Mouse (Mus musculus): Measurements from ENCODE around the gene Plp1. TPM values are rescaled to one million over a fixed set of nuclear protein-coding genes. Genes with fewer than 3 reads are reported as not detected.

Plp1 gene
- 10 to 100 TPM; 15.0 to 17.0 TPM for total RNA-seq (2021)
- long read RNA-seq, experiment 1, transcript Plp1-202 (7 exons, 2,540 nt): major isoform, 6 of 7 reads
- long read RNA-seq, experiment 1, partial matches to known transcripts: 0 of 7 reads
- long read RNA-seq, experiment 1, other reads (novel, unspliced or antisense): 1 of 7 reads
- long read RNA-seq, experiment 2, full-length matches to known transcripts: 15 of 15 reads
- long read RNA-seq, experiment 2, partial matches to known transcripts: 0 of 15 reads
- long read RNA-seq, experiment 2, other reads (novel, unspliced or antisense): 0 of 15 reads

DNA sequence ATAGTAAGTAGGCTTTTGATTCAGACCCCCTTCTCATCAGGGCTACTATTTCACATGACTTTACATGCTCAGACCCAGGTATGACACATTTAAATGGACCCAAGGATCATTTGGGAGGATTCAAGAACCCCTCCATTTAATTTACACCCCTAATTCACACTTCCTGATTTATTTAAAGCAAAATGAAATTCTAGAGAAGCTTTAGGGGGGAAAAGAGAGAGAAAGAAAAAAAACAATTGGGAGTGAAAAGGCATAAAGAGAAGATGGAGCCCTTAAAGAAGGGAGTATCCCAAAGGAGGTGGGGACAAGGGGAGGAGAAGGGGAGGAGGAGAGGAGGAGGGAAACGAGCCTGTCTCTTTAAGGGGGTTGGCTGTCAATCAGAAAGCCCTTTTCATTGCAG is at the start of gene Plp1:
Gene Plp1, plus strand, starts transcription at position 301 of the 400 bp plus-strand sequence.
- no peak for DNase-seq

DNA sequence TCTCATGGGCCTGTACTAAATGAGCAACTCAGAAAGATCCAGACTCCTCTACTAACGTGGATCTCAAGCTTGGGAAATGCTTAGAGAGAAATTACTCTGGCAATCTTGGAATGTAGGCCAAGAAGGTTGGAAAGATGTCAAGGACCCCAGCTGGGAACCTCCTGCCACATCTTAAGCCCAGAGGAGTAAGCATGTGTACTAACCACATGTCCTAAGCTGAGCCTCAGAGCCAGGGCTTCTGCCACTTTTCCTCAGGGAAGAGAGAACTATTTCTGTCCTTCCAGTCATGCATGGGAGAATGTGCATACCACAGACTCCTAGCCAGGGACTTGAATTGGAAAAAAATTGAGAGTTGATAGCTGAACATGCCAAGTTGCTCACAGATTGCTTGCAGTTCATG is 49.4 kb upstream of the Plp1 start:
- DNase-seq: peak; percentile 3

DNA sequence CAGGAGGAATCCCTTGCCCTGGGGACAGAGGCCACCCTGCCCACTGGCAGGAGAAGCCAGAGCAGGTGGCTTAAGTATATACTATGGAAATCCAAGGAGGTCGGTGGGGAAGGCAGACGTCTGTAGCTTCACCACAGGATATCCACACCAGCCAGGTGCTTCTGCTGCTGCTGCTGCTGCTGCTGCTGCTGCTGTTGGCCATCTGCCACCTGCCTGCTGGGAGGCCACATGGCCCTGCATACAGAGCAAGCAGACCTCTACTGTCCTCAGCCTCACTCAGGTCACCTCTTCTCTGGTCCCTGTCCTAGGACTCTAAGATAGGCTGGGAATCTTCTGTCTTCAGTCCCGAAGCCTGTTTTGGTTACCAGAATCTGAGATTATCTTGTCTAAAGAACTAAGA is 44.4 kb upstream of the Plp1 start:
- no peak for DNase-seq

DNA sequence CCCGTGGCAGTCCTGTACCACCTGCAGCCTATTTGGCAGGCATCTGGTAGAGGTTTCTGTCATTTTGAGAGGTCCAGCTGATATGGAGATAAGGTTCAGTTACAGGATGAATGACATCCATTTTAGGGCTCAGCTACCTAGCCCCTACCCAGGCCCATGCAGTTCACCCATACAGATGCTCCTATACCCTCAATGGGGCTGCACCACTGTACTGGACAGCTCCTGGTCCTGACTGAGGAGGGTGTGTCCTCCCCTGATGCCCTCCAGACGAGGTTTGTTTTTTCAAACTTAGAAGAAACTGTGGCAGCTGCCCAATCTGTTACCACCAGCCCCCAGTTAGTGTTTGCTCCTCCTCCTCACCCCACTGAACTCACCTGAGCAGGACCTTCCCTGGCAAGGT is 43.2 kb upstream of the Plp1 start:
- DNase-seq: no peak

DNA sequence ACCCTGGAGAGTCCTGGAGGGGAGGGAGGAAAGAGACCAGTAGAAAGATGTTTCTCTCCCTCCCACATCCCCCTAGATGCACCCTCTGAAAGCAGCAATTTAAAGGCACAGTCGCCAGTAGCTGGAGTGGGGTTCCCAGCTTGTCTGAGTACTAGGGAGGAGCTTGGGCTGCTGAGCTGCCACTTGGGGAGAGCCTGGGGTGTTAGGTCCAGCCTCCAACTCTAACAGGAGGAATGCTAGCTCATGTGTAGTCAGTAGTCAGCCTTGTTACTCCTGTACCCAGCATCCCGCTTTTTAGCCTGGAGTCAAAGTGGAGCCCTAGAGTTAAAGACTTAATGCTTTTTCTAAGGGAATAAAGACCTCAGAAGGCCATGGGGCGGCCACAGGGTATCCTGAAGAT is 42.4 kb upstream of the Plp1 start, which contains the start of gene Glra4:
Gene Glra4, minus strand, starts transcription at position 101 of the 400 bp plus-strand sequence.
- no peak for DNase-seq

DNA sequence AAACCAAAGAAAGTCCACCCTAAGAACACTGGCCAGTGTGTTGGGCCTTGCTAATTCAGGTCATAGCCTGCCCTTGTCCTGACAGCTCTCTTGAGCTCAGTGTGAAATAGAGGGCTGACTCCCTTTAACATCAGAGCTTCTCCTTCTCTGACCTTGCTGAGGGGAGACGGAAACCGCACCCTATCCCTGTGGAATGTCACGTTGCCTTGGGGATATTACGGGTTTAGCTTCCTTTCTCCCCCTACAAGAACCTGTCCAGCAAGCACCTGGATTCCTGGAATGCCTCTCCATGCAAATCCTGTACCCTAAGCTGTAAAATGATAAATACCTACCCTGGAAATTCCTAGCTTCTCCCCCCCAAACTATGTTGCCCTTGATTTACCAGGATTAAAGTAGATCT is 33.0 kb upstream of the Plp1 start:
- DNase-seq: no peak

DNA sequence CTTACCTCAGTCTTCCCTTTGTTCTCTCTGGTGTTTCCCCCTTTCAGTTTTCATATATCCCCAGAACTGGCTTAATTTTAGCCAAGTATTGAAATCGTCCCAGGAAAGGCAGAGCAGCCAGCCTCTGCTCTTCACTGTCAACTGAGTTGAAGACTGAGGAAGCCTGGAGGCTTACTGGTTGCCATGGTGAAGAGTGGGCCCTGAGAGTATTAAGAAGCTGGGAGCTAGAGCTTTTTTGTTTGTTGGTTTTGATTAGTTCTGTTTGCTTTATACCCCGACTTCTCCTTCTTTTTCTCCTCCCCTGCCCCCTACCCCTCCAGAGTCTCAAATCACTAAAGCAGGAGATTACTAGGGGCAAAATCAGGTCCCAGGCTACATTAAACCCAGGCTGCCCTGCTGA is 25.2 kb upstream of the Plp1 start:
- no peak for DNase-seq

DNA sequence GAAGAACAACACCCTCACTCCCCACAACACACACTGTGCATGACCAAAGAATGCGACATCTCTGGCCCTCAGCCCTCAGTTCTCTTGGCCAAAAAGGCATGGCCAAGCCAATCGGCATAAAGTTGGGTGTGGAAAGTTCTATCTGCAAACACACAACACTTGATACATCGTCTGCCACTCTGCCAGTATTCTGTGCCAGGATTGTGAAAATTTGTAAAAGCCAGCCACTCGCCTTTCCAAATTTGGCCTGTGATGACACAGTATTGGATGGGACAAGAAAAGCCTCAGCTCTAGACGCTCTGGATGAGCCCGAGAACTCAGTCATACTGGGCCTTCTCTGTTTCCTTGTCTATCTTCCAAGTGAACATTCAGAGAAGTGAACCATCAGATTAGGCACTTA is 2.7 kb upstream of the Plp1 start:
- DNase-seq: peak; percentile 2

DNA sequence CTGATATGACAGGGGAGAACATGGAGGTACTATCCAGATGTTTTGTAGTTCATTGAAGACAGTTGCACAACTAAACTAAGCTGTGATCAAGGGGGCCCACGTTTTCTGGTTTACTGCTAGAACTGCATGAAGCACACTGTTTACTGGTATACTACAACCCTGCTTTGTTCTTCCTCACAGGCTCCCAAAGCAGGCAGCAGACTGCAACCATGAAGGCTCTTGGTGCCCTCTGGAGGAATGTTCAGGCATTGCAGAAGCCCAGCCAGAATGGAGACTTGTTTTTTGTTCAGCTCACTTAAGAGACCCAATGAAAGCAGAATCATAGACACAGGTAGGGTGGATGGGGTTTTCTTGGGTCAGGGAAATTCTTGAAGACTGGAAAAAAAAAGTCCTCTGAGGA is 2.2 kb upstream of the Plp1 start:
- peak; percentile 62 for DNase-seq

DNA sequence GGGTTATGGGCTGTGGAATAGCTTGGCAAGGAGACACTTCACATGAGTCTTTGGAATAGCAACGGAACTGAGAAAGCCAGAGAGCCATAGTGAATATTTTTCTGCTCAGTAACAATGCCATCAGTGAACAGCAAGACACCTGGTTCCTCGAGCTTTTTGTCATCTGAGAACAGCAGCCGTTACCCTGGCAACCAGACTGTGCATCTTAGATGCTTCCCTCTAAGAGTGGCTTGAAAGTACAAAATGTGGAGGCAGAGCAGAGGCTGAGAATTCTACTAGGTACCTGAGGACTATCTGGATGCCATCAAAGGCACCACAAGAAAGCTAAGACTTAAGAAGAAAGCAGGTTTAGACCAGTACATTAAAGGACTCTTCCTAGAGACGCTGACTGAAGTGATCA is 2.5 kb downstream of the Plp1 start:
- DNase-seq: no peak

DNA sequence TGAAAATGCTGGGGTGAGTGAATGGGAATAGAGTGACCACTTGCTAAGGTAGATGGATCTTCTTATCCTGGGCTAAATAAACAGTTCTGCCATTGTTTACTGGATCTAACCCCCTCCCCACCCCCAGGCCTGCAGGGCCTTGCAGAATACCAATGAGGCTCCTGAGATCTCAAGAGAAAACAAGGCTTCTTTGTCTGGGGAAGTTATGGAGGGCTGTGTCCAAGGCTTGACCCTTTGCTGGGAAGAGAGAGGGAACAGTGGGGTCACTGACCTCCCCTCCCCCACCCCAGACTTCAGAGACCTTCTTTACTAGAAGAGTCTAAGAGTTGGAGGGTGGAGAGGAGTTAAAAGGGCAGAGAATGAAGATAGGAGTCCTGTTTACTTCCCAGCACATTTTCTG is 6.1 kb downstream of the Plp1 start:
- no peak for DNase-seq

DNA sequence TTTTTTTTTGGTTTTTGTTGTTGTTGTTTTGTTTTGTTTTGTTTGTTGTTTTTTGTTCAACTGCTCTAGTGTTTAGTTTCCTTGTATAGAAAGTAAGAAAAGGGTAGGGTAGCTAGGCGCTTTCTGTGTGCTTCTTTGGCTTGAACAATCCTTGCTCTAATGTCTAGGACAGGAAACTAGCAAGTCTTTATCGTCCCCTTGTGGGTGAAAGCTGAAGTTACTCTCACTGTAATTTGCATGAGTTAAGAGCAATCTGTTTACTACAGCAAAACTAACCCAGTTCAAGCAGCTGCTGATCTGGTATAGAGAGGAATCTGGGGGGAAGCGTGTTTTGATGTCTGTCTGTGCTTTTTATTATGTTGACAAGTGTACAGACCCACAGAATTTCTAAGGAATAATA is 27.8 kb downstream of the Plp1 start:
- DNase-seq: no peak

DNA sequence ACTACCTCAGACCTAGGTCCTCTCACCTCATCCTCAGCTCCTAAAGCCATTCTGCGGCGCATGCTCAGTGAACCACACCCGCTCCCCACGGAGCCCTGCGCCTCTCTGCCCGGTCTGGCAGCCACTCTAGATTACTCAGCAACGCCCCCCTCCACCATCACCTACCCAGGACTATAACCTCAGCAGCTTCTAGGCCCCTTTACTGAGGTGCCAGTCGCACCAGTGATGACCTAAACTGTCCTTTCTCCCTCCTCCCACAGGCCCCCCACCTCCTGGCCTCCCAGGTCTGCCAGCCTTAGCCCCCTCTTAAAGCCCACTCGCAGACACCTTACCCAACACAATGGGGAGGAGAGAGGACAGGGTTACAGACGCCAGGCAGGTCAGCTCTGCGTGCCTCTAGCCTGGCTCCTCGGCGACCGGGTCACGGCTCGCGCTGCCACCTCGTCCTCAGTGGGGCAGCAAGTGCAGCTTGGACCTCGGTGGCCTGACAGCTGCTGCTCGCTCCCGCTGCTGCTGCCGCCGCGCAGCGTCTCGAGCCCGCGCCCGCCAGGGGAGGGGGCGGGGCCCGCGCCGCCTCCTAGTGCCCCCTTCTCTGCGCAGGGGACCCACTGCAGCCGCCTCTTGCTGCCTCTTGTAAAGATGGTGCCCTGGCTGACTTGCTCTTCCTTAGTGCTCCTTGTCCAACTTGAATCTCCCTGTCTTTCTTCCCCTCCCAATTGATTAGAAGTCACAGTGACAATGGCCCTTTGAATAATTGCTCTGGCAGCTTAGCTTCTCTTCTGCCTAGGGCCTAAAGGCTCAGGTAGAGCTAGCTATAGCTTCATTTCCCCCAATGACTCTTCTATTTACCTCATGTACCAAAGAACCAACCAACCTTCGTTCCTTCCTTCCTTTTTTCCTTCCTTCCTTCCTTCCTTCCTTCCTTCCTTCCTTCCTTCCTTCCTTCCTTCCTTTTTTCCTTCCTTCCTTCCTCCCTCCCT is 45.9 kb downstream of the Plp1 start, which contains the start of gene Rab9b:
Gene Rab9b, minus strand, starts transcription at position 695 of the 980 bp plus-strand sequence.
- DNase-seq: peak; percentile 5

Other genes with a start within 250 kb of the Plp1 start
- 1 to 10 TPM; 4.5 to 4.8 TPM for gene Tceal3, start 231.8 kb upstream of the Plp1 start, total RNA-seq (2021)
- 1 to 10 TPM; 5.1 to 5.2 TPM for gene Tceal1, start 114.7 kb upstream of the Plp1 start, total RNA-seq (2021)
- gene Morf4l2, start 79.0 kb upstream of the Plp1 start, total RNA-seq (2021): 100 to 1,000 TPM; 188 to 232 TPM
- not detected for gene Glra4, start 42.5 kb upstream of the Plp1 start, total RNA-seq (2021)
- gene Rab9b, start 46.1 kb downstream of the Plp1 start, total RNA-seq (2021): under 1 TPM; 0.25 to 0.42 TPM
- gene H2bfm, start 104.7 kb downstream of the Plp1 start, total RNA-seq (2021): not detected
- gene Tmsb15b2, start 152.8 kb downstream of the Plp1 start, total RNA-seq (2021): 10 to 100 TPM in 1 of 2 experiments, 1 to 10 TPM in 1; 6.0 to 11.6 TPM
- not detected for gene Tmsb15l, start 154.2 kb downstream of the Plp1 start, total RNA-seq (2021)
- 1 to 10 TPM; 3.2 to 5.9 TPM for gene Tmsb15b1, start 154.2 kb downstream of the Plp1 start, total RNA-seq (2021)
- gene Zcchc18, start 170.5 kb downstream of the Plp1 start, total RNA-seq (2021): under 1 TPM; 0.49 to 0.68 TPM
- 1 to 10 TPM; 4.1 to 6.4 TPM for gene Slc25a53, start 215.6 kb downstream of the Plp1 start, total RNA-seq (2021)
- 1 to 10 TPM; 4.4 to 4.8 TPM for gene Fam199x, start 226.9 kb downstream of the Plp1 start, total RNA-seq (2021)